Mouse (Mus musculus): ENCODE results near the gene Slc44a1.

GRCm38 (mm10) chr4:53495646-53496045 lies 55.4 kb downstream of the Slc44a1 start:
- no peak for TF ChIP-seq CTCF (IDR thresholded peaks at IDR 0.05; ENCODE audit: low read depth, low read length)
- no peak for TF ChIP-seq POLR2A (IDR thresholded peaks at IDR 0.05; ENCODE audit: extremely low read depth, insufficient read depth, low read length)
